Mouse (Mus musculus): Measurements from ENCODE around the gene Tspan11.

Gene Tspan11

GRCm38 (mm10) chr6:127887511-127888421 lies at the start of gene Tspan11:
TSS of gene Tspan11 (plus strand) at chr6:127887589.
- DNase-seq = no peak

GRCm38 (mm10) chr6:127837910-127838309 lies 49.5 kb upstream of the Tspan11 start:
- DNase-seq = no peak

DNA sequence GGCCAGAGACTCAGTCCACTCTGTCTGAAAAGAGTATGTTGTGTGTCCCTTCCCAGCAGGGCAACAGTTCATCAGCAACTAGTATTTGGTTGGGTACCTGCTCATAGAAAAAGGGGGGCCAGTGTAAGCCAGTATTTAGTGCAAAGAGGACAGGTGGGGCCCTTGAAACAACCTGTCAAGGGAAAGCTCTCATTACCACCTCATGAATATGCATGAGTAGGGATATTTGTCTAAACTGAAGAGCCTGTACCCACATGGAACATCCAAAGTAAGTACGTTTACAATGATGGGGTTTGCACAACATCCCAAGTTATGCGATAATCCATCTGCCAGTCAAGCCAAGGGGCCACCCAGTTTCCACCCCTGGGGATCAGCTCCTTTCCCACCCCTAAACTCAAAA lies 47.9 kb upstream of the Tspan11 start:
- DNase-seq = no peak

- DNase-seq = no peak
Observed at GRCm38 (mm10) chr6:127840171-127840570, 47.2 kb upstream of the Tspan11 start.

DNA sequence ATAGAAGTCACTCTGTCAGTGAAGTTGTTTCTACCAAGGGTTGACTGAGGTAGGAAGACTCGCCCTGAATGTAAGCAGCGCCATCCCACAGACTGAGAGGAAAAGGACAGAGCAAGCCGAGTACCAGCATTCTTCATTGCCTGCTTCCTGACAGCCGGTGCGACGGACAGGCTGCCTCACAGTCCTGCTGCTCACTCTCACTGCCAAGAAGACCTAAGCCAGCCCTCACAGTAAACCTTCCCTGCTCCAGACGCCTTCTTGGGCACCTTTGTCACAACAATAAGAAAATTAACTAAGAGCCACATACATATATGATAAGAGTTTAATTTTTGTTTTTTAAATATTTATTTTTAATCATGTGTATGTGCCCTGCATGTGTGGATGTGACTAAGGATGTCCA lies 46.1 kb upstream of the Tspan11 start:
- no peak for DNase-seq

GRCm38 (mm10) chr6:127846521-127846920 lies 40.9 kb upstream of the Tspan11 start:
- DNase-seq = no peak

DNA sequence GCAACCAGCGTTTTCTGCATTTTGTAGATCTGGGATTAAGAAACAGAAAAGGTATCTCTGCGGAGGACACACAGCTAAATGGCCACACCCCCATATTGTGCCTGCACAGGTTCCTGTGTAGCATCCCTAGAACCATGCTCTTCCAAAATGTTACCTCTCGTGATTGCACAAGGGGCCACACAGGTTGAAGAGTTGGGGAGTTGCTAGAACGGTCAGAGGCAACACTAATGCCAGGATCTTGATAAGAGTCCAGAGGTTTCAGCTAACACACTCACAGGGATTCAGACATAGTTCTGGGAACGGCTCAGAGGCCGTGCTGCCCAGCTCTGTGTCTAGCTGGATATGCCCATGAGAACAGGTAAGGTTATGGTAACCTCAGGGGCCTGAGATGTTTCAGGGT lies 37.9 kb upstream of the Tspan11 start:
- no peak for DNase-seq

- no peak for DNase-seq
Observed at GRCm38 (mm10) chr6:127851611-127852010, 35.8 kb upstream of the Tspan11 start.

- no peak for DNase-seq
Observed at GRCm38 (mm10) chr6:127853241-127853640, 34.1 kb upstream of the Tspan11 start.

- no peak for DNase-seq
Observed at GRCm38 (mm10) chr6:127853771-127854687, 33.4 kb upstream of the Tspan11 start.

- no peak for DNase-seq
Observed at GRCm38 (mm10) chr6:127854688-127855013, 32.7 kb upstream of the Tspan11 start.

GRCm38 (mm10) chr6:127855711-127856295 lies 31.6 kb upstream of the Tspan11 start:
- DNase-seq = no peak

- DNase-seq = no peak
Observed at GRCm38 (mm10) chr6:127861951-127862350, 25.4 kb upstream of the Tspan11 start.

- DNase-seq = no peak
Observed at GRCm38 (mm10) chr6:127865391-127865790, 22.0 kb upstream of the Tspan11 start.

GRCm38 (mm10) chr6:127868546-127868945 lies 18.8 kb upstream of the Tspan11 start:
- DNase-seq = no peak

GRCm38 (mm10) chr6:127869121-127869520 lies 18.3 kb upstream of the Tspan11 start:
- DNase-seq = no peak

DNA sequence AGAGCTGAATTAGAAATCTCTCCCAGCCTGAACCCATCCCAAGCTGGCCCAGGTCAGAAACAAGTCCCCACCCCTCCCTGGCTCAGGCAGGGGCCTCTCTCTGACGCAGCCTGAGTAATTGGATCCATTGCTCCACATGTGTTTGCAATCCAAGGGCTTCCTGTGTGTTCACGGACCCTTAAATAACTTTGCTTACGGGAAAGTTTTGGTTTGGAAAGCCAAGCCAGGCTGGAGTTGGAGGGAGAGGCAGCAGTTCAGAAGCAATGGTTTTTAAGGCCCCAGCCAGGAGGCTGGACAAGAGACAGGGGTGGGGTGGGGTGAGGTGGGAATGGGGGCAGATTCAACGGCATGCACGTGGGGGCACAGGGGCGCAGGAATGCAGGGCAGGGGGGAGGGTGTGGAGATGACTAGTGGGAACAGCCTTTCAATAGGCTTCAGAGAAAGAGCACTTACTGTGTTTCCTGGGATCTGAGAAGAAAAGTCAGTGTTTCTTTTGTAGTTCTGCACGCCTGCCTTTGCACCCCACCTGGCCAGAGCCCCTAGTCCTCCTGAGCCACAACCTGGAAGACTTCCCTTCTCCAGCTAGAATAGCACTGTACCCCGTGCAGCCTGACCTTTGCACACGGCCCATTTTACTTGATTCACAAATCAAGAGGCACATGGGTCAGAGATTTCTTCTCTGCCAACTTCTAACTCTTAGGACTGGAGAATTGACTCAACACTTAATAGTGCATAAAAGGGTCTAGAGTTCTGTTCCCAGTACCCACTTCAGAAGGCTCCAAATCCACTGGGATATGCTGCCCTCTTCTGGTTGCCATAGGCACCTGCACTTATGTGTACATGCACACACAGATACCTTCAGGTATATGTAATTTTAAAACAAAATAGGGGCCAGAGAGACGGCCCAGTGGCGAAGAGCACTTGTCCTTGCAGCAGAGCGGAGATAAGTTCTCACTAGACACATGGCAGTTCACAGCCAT lies 16.8 kb upstream of the Tspan11 start:
- DNase-seq = no peak

DNA sequence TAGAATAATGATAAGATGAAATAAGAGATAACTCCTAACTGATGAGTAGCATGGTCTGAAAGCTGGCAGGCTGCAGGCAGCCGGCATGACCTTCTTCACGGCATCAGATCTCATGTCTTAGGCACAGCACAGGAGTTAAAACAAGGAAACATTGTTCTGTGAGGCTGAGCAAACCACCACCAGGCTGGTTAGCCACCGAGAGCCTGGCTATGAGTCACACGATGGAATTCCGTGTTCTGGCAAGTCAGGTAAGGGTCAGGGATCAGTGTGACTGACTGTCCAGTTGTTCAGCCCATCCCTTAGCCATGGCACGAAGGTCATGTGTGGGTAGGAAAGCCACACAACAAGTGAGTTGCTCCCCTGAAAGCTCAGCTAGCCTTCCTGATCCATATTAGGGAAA lies 16.0 kb upstream of the Tspan11 start:
- DNase-seq = no peak

GRCm38 (mm10) chr6:127872581-127872980 lies 14.8 kb upstream of the Tspan11 start:
- DNase-seq = no peak

GRCm38 (mm10) chr6:127875883-127876282 lies 11.5 kb upstream of the Tspan11 start:
- DNase-seq = no peak

DNA sequence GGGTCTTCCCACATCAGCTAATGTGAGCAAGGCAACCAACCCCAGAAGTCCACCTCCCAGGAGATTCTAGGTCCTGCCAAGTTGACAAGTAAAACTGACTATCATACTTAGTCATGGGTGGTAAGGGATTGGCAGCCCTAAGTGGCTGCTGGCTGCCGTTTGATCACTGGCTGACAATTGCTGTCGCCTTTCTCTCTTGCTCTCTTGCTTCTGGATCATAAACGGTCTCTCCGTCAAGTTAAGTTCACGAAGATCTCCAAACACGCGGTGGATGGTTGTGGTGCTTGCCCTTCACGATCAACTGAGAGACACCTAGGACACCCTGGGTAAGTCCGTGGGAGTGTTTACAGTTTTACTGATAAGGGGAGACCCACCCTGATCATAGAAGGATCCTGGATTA lies 11.0 kb upstream of the Tspan11 start:
- no peak for DNase-seq

DNA sequence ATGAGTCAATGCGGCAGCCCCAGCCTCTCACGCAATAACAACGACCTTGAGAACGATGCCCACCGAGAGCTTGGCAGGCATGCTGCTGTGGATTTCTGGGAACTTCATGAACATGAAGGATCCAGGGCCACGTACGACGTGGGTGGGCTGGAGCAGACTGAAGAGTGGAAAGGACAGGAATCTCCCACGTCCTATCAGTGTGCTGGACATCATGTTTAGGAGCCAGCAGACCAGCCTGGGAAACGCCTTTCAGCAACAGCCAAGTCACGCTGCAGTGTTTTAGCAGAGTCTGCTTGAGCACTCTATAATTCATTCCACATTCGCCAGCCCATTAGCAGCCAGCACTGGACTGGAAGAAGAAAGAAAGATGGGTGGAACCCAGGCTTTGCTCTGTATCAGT lies 10.4 kb upstream of the Tspan11 start:
- DNase-seq = no peak

Data from thymus, postnatal 14 days (tissue).